In genomic region chr7:81570271-81570670, GRCm38 (mm10) we compare ENCODE assay signal across 11 mouse cellular contexts. TPM values are rescaled to one million over a fixed set of nuclear protein-coding genes. Genes with fewer than 3 reads are reported as not detected.
DNase-seq lines count a peak whose midpoint lies in the region; ATAC-seq and TF ChIP-seq lines count a peak whose summit lies in the region.
"Had no signal": no experiment of that assay in that cellular context is flagged by ENCODE, and none has a peak within 500 bp of the region (broad histone marks: within the 10 kb centered on the region; RNA-seq: fewer than 3 reads in every experiment).

No protein-coding gene starts in this region.

- H3K9ac ChIP-seq in heart, embryonic 14.5 days (ENCODE audit: low read length): 0 out of 2 replicates have a peak overlapping the region, but pooled peaks have one; percentile 5
- no peak overlapping the region for H3K9ac ChIP-seq in midbrain, embryonic 13.5 days (replicated peaks)
- H3K9ac ChIP-seq in liver, embryonic 15.5 days: no peak overlapping the region
- H3K9ac ChIP-seq: embryonic facial prominence, embryonic 15.5 days; hindbrain, embryonic 15.5 days had no signal

- ATAC-seq in heart, embryonic 14.5 days (ENCODE audit: insufficient number of reproducible peaks, insufficient read depth, low FRiP score, low read depth): no peak
- no peak for ATAC-seq in midbrain, embryonic 13.5 days
- no peak for ATAC-seq in liver, embryonic 15.5 days (ENCODE audit: insufficient read depth)

- 92% methylated on average over 3 of the region's 3 CpGs for WGBS in heart, embryonic 14.5 days
- WGBS in midbrain, embryonic 10.5 days: 93% methylated on average over 3 of the region's 3 CpGs
- WGBS in midbrain, embryonic 13.5 days: 91% methylated on average over 3 of the region's 3 CpGs
- WGBS in liver, embryonic 15.5 days (ENCODE audit: insufficient replicate concordance): 92% methylated on average over 3 of the region's 3 CpGs

- peaks cover 12 to 36% of the 10 kb centered on the region in 2 experiments for H3K4me1 ChIP-seq in heart, embryonic 14.5 days (ENCODE audit: control insufficient read depth in 2 of 2, insufficient read depth in 2 of 2, low read length in 2 of 2)
- peaks cover 16% of the 10 kb centered on the region for H3K4me1 ChIP-seq in midbrain, embryonic 10.5 days
- H3K4me1 ChIP-seq in midbrain, embryonic 13.5 days (replicated peaks): peaks cover 16% of the 10 kb centered on the region
- peaks cover 28% of the 10 kb centered on the region for H3K4me1 ChIP-seq in liver, embryonic 15.5 days (replicated peaks)

- H3K4me3 ChIP-seq in gastrocnemius, adult 2 months: no peak overlapping the region
- no peak overlapping the region for H3K4me3 ChIP-seq in heart, embryonic 14.5 days (ENCODE audit: control insufficient read depth in 1 of 2, insufficient read depth in 1 of 2, low read depth in 1 of 2, low read length in 2 of 2)
- peak overlapping the region; percentile 65; the same call in 1 of the 2 replicates for H3K4me3 ChIP-seq in midbrain, embryonic 10.5 days
- no peak overlapping the region for H3K4me3 ChIP-seq in midbrain, embryonic 13.5 days (replicated peaks)
- no peak overlapping the region for H3K4me3 ChIP-seq in liver, embryonic 15.5 days (replicated peaks)

- H3K36me3 ChIP-seq in heart, embryonic 14.5 days (ENCODE audit: control insufficient read depth, insufficient read depth, low read length): peaks cover 6% of the 10 kb centered on the region
- H3K36me3 ChIP-seq in midbrain, embryonic 10.5 days: 0 out of 2 replicates have a peak, but pooled peaks cover 5% of the 10 kb centered on the region
- 0 out of 2 replicates have a peak, but pooled peaks cover 4% of the 10 kb centered on the region for H3K36me3 ChIP-seq in midbrain, embryonic 13.5 days
- H3K36me3 ChIP-seq in liver, embryonic 15.5 days (replicated peaks): peaks cover 6% of the 10 kb centered on the region
- H3K36me3 ChIP-seq: embryonic facial prominence, embryonic 15.5 days; hindbrain, embryonic 15.5 days had no signal

- H3K27ac ChIP-seq in gastrocnemius, adult 2 months: peak overlapping the region; percentile 99
- peak overlapping the region; percentile 41 to 97; a peak in 3 of 4 replicates for H3K27ac ChIP-seq in heart, embryonic 14.5 days (replicated peaks in 1 of 2; ENCODE audit: control insufficient read depth in 1 of 2, insufficient read depth in 1 of 2, low read depth in 2 of 2, low read length in 2 of 2)
- no peak overlapping the region for H3K27ac ChIP-seq in midbrain, embryonic 10.5 days (replicated peaks)
- no peak overlapping the region for H3K27ac ChIP-seq in midbrain, embryonic 13.5 days
- 0 out of 2 replicates have a peak overlapping the region, but pooled peaks have one; percentile 4 for H3K27ac ChIP-seq in liver, embryonic 15.5 days (replicated peaks)

- peak overlapping the region; percentile 83 for H3K4me2 ChIP-seq in heart, embryonic 14.5 days (ENCODE audit: low read length)
- no peak overlapping the region for H3K4me2 ChIP-seq in midbrain, embryonic 13.5 days (replicated peaks)
- 0 out of 2 replicates have a peak overlapping the region, but pooled peaks have one; percentile 78 for H3K4me2 ChIP-seq in liver, embryonic 15.5 days

- no peaks in the 10 kb centered on the region for H3K9me3 ChIP-seq in heart, embryonic 14.5 days (ENCODE audit: control insufficient read depth, low read length)
- H3K9me3 ChIP-seq in midbrain, embryonic 10.5 days (replicated peaks): no peaks in the 10 kb centered on the region
- H3K9me3 ChIP-seq in midbrain, embryonic 13.5 days: no peaks in the 10 kb centered on the region
- no peaks in the 10 kb centered on the region for H3K9me3 ChIP-seq in liver, embryonic 15.5 days (replicated peaks)
- H3K9me3 ChIP-seq: embryonic facial prominence, embryonic 15.5 days; hindbrain, embryonic 15.5 days had no signal

- intact Hi-C loops in gastrocnemius, adult 2 months (cut with DNase I): loop anchor here (2.0 kb wide), 1 partner anchor 47 kb away; no protein-coding TSS in a partner anchor
- intact Hi-C loops in heart, postnatal 10 days (cut with DNase I): loop anchor here (2.0 to 10.0 kb wide), 3 partner anchors 47 to 405 kb away; partner anchors contain the start of gene Rps17

- H3K27me3 ChIP-seq in heart, embryonic 14.5 days (ENCODE audit: control insufficient read depth, insufficient read depth, low read length): no peaks in the 10 kb centered on the region
- H3K27me3 ChIP-seq in midbrain, embryonic 10.5 days (ENCODE audit: low read depth, poor library complexity, severe bottlenecking): no peaks in the 10 kb centered on the region
- H3K27me3 ChIP-seq in midbrain, embryonic 13.5 days: no peaks in the 10 kb centered on the region
- H3K27me3 ChIP-seq in liver, embryonic 15.5 days: 0 out of 2 replicates have a peak, but pooled peaks cover 4% of the 10 kb centered on the region
- H3K27me3 ChIP-seq: embryonic facial prominence, embryonic 15.5 days; hindbrain, embryonic 15.5 days had no signal

- no peak for DNase-seq in gastrocnemius, adult 2 months
- DNase-seq in gastrocnemius, postnatal 10 days: no peak
- DNase-seq in heart, postnatal 10 days: no peak
- DNase-seq in midbrain, embryonic 10.5 days (ENCODE audit: low spot score): no peak
- no peak for DNase-seq in kidney, postnatal 10 days
- DNase-seq: adrenal gland, postnatal 25 days had no signal

- no peak for TF ChIP-seq CTCF in gastrocnemius, adult 2 months (IDR thresholded peaks at IDR 0.05)

RNA-seq across cellular contexts. Expression of gene Whamm, which starts 0.8 kb away (rescaled TPM):
- total RNA-seq in gastrocnemius, adult 2 months (2021): 10 to 100 TPM in 1 of 2 experiments, 1 to 10 TPM in 1; 6.9 to 11.2 TPM
- 1 to 10 TPM; 5.9 to 6.5 TPM for total RNA-seq in gastrocnemius, postnatal 10 days (2021)
- 7.7 and 9.5 TPM in 2 replicates for polyA plus RNA-seq in heart, embryonic 14.5 days (2014; fragmentation: Nextera tagmentation; extraction: Ambion mirVana)
- total RNA-seq in heart, postnatal 10 days (2021): 1 to 10 TPM; 8.1 to 9.2 TPM
- polyA plus RNA-seq in midbrain, embryonic 10.5 days (2016; fragmentation: Nextera tagmentation; extraction: Ambion mirVana): 2.6 and 3.1 TPM in 2 replicates
- polyA plus RNA-seq in midbrain, embryonic 13.5 days (2015; fragmentation: Nextera tagmentation; extraction: Ambion mirVana): 4.3 and 5.5 TPM in 2 replicates
- polyA plus RNA-seq in liver, embryonic 15.5 days (2015; fragmentation: Nextera tagmentation; extraction: Ambion mirVana): 4.9 and 5.2 TPM in 2 replicates

RNA-seq across cellular contexts. Expression of gene Fsd2, which starts 3.5 kb away (rescaled TPM):
- 100 to 1,000 TPM; 311 to 349 TPM for total RNA-seq in gastrocnemius, adult 2 months (2021)
- 100 to 1,000 TPM; 195 to 220 TPM for total RNA-seq in gastrocnemius, postnatal 10 days (2021)
- polyA plus RNA-seq in heart, embryonic 14.5 days (2014; fragmentation: Nextera tagmentation; extraction: Ambion mirVana): 60.6 and 68.0 TPM in 2 replicates
- total RNA-seq in heart, postnatal 10 days (2021): 100 to 1,000 TPM; 214 to 226 TPM
- 0.07 TPM in 1 of 2 replicates, not detected in the other for polyA plus RNA-seq in midbrain, embryonic 10.5 days (2016; fragmentation: Nextera tagmentation; extraction: Ambion mirVana)
- 0.20 and 0.34 TPM in 2 replicates for polyA plus RNA-seq in midbrain, embryonic 13.5 days (2015; fragmentation: Nextera tagmentation; extraction: Ambion mirVana)
- polyA plus RNA-seq in liver, embryonic 15.5 days (2015; fragmentation: Nextera tagmentation; extraction: Ambion mirVana): 0.31 and 0.47 TPM in 2 replicates

Comparison
In these comparisons a context has a peak if more than half of its experiments do, and no peak if none do; other contexts are left out.
1. H3K27ac ChIP-seq: peak in gastrocnemius, adult 2 months (single experiment), heart, embryonic 14.5 days (2 of 2) and liver, embryonic 15.5 days (single experiment); none in midbrain, embryonic 10.5 days (single experiment) and midbrain, embryonic 13.5 days (single experiment).
2. RNA of gene Fsd2, which starts 3.5 kb away (polyA plus RNA-seq): 60.6 to 68.0 TPM in heart, embryonic 14.5 days; 0.31 to 0.47 TPM in liver, embryonic 15.5 days, 0.20 to 0.34 TPM in midbrain, embryonic 13.5 days and 0.07 TPM in midbrain, embryonic 10.5 days; every median in the first group is over 10 times any median in the second.